Mouse (Mus musculus) lung, embryonic 15.5 days (tissue): ENCODE data around the gene Gm49403. TPM values are rescaled to one million over a fixed set of nuclear protein-coding genes. Genes with fewer than 3 reads are reported as not detected.
"Not testable (repeated sequence)": the region's sequence is repeated elsewhere in the genome, so short reads cannot be mapped to it uniquely, and the experiment has no call there.

Source experiments
- ATAC-seq: fragments of 200-750 bp; cut with Nextera tagmentation; 2 replicates; pipeline ENCODE4 v1.8.0; 2017; ENCODE audit warnings: moderate number of reproducible peaks, borderline replicate concordance; ENCODE audit not compliant: low FRiP score, low TSS enrichment; ENCODE audit errors: extremely low read depth
- H3K27ac ChIP-seq: fragments of 300-500 bp; sonication (generic); 2 replicates; pipeline ENCODE4 v1.5.1; 2015; ENCODE audit warnings: moderate library complexity, mild to moderate bottlenecking, inconsistent platforms
- H3K27me3 ChIP-seq: fragments of 300-500 bp; sonication (generic); 2 replicates; pipeline ENCODE4 v1.6.1; 2015; ENCODE audit warnings: inconsistent platforms
- H3K36me3 ChIP-seq: fragments of 300-500 bp; sonication (generic); 2 replicates; pipeline ENCODE4 v1.6.1; 2015; ENCODE audit warnings: inconsistent platforms
- H3K4me1 ChIP-seq: fragments of 300-500 bp; sonication (generic); 2 replicates; pipeline ENCODE4 v1.6.1; 2015; ENCODE audit warnings: inconsistent platforms
- H3K4me2 ChIP-seq: fragments of 300-500 bp; sonication (generic); 2 replicates; pipeline ENCODE4 v1.6.1; 2015; ENCODE audit warnings: inconsistent platforms, mild to moderate bottlenecking, moderate library complexity
- H3K4me3 ChIP-seq: fragments of 300-500 bp; sonication (generic); 2 replicates; pipeline ENCODE4 v1.5.1; 2015; ENCODE audit warnings: mild to moderate bottlenecking, inconsistent platforms
- H3K9ac ChIP-seq: fragments of 300-500 bp; sonication (generic); 2 replicates; pipeline ENCODE4 v1.6.1; 2015; ENCODE audit warnings: inconsistent platforms
- H3K9me3 ChIP-seq: fragments of 300-500 bp; sonication (generic); 2 replicates; pipeline ENCODE4 v1.6.1; 2016; ENCODE audit warnings: inconsistent platforms
- WGBS: fragments of 180-500 bp; shearing (Covaris S2); methylation state at CpG from one replicate; pipeline ENCODE4 v1.1.7; 2015; 5-methylcytosine and 5-hydroxymethylcytosine counted together
- polyA plus RNA-seq: library from polyadenylated mRNA; unstranded; fragments of >200 nt; fragmentation: Nextera tagmentation; extraction: Ambion mirVana; gene quantifications from 2 replicates; pipeline ENCODE4 v1.2.1, GENCODE M21; 2015

Gene Gm49403
- polyA plus RNA-seq: not detected in 2 replicates

- no peak for ATAC-seq
- WGBS: 77% methylated on average over 3 of the region's 3 CpGs
- Histone ChIP-seq H3K4me2 (no peak within 1 kb of the TSS), H3K27me3 (no peaks in the 10 kb centered on the region), H3K36me3 (no peaks in the 10 kb centered on the region), H3K4me3 (no peak within 1 kb of the TSS), H3K27ac (no peak within 1 kb of the TSS), H3K9ac (no peak within 1 kb of the TSS), H3K4me1 (peaks cover 20% of the 10 kb centered on the region), H3K9me3 (no peaks in the 10 kb centered on the region)
These were observed at the start of gene Gm49403, which contains the start of gene Lbhd1 for GRCm38 (mm10) chr19:8883616-8884015. TSS of gene Gm49403 (plus strand) at chr19:8883930. TSS of gene Lbhd1 (plus strand) at chr19:8883732.

GRCm38 (mm10) chr19:8836327-8836726 is 47.4 kb upstream of the Gm49403 start:
- H3K9me3 ChIP-seq, H3K27ac ChIP-seq, H3K9ac ChIP-seq, H3K4me3 ChIP-seq, H3K4me2 ChIP-seq, H3K27me3 ChIP-seq, ATAC-seq: not testable (repeated sequence)
- 96% methylated on average over 10 of the region's 10 CpGs for WGBS
- Histone ChIP-seq H3K4me1 (peaks cover 23% of the 10 kb centered on the region), H3K36me3 (peaks cover 35% of the 10 kb centered on the region)

GRCm38 (mm10) chr19:8837251-8837791 is 46.4 kb upstream of the Gm49403 start, which contains the start of gene Bscl2:
TSS of gene Bscl2 (plus strand) at chr19:8837467.
- whole genome bisulfite sequencing: under 1% methylated on average over 37 of the region's 38 CpGs
- Histone ChIP-seq H3K9ac (peak within 1 kb of the TSS; percentile 72), H3K36me3 (peaks cover 26% of the 10 kb centered on the region), H3K4me3 (peak within 1 kb of the TSS; percentile 59), H3K4me1 (peaks cover 23% of the 10 kb centered on the region), H3K27me3 (no peaks in the 10 kb centered on the region), H3K9me3 (no peaks in the 10 kb centered on the region), H3K27ac (peak within 1 kb of the TSS; percentile 98), H3K4me2 (peak within 1 kb of the TSS; percentile 86)
- peak; percentile 79 for ATAC-seq

DNA sequence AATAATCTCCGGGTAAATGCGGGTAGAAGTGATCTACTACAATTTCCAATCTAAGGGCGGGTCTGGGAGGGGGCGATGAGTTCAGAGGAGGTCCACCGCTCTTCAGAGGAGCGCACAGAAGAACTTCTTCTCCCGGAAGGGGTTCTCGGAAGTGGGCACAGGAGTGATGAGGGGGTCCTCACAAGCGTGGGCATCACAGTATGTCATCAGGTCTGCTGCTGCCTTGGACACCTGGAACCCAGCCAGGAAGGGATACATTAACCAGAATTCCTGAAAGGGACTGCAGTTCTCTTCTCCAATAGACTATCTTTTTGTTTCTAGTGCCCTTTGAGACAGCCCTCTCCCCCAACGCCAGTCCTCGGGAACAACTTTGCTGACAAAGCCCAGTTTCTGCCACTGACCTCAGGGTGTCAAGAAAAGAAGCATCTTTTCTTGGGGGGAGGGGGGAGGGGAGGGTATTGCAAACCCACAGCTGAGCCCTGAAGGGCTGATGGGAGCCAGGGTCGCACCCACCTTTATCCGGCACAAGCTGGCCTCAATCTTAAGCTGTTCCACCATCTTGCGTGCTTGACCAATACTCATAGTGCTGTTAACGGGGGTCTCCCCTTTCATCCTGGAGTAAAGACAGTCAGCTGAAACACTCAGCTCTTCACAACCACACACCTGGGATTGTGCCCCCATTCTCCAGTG is 45.5 kb upstream of the Gm49403 start:
- peaks cover 23% of the 10 kb centered on the region for H3K4me1 ChIP-seq
- peak overlapping the region; percentile 98 for H3K27ac ChIP-seq
- peaks cover 23% of the 10 kb centered on the region for H3K36me3 ChIP-seq
- H3K9ac ChIP-seq: peak overlapping the region; percentile 72
- H3K27me3 ChIP-seq: no peaks in the 10 kb centered on the region
- peak; percentile 16; the same call in 1 of the 2 replicates for ATAC-seq
- peak overlapping the region; percentile 86 for H3K4me2 ChIP-seq
- WGBS: 15% methylated on average over 15 of the region's 15 CpGs
- peak overlapping the region; percentile 59 for H3K4me3 ChIP-seq
- H3K9me3 ChIP-seq: no peaks in the 10 kb centered on the region

GRCm38 (mm10) chr19:8839103-8839907 is 44.4 kb upstream of the Gm49403 start, which contains the start of gene Gng3:
TSS of gene Gng3 (minus strand) at chr19:8839194.
- 62% methylated on average over 11 of the region's 11 CpGs for WGBS
- Histone ChIP-seq H3K27ac (peak within 1 kb of the TSS; percentile 98), H3K9me3 (no peaks in the 10 kb centered on the region), H3K4me2 (peak within 1 kb of the TSS; percentile 86), H3K9ac (peak within 1 kb of the TSS; percentile 72), H3K4me3 (peak within 1 kb of the TSS; percentile 59), H3K27me3 (no peaks in the 10 kb centered on the region), H3K4me1 (peaks cover 23% of the 10 kb centered on the region), H3K36me3 (peaks cover 11% of the 10 kb centered on the region)
- no peak for ATAC-seq

DNA sequence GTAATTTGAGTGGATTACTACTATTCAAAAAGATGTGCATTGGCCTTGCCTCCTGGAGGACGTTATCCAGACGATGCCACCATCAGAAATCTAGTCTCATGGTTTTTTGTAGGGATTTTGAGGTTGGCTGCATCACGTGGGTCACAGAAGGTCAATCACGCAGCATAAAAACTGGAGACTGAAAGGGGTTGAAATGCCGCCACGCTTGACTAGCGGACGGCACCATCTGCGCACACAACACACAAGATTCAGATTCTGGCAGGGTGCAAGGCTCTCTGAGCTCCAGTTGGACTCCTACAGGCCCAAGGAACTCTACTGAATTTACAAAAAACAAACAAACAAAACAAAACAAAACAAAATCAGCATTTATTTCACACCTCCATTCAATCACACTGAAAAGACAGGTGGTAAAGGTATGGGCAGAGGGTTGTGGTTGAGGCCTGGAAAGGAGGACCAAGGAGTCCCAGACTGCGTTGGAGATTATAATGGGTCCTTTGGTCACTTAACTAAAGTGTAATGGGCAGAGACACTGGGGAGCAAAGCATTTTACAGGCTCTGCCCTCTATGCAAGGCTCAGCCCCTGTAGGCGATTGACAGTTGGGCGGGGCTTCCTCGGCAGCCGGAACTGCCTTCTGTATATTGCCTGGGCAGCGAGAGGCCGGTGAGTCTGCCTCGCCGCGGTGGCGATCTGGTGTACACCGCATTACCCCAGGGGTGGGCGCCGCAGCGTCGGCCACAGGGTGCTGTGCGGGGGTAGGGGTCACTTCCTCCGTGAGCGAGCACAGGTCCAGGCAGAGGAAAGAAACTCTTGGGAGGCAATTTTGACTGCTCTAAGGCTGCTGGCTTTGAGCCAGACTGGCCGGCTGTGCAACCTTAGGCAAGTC is 43.6 kb upstream of the Gm49403 start:
- no peak overlapping the region for H3K27ac ChIP-seq
- no peaks in the 10 kb centered on the region for H3K9me3 ChIP-seq
- H3K36me3 ChIP-seq: 0 out of 2 replicates have a peak, but pooled peaks cover 5% of the 10 kb centered on the region
- H3K4me3 ChIP-seq: peak overlapping the region; percentile 53
- peaks cover 23% of the 10 kb centered on the region for H3K4me1 ChIP-seq
- ATAC-seq: peak; percentile 66; the same call in 1 of the 2 replicates
- peak overlapping the region; percentile 48 for H3K9ac ChIP-seq
- no peaks in the 10 kb centered on the region for H3K27me3 ChIP-seq
- WGBS: 27% methylated on average over 29 of the region's 29 CpGs
- peak overlapping the region; percentile 81 for H3K4me2 ChIP-seq

DNA sequence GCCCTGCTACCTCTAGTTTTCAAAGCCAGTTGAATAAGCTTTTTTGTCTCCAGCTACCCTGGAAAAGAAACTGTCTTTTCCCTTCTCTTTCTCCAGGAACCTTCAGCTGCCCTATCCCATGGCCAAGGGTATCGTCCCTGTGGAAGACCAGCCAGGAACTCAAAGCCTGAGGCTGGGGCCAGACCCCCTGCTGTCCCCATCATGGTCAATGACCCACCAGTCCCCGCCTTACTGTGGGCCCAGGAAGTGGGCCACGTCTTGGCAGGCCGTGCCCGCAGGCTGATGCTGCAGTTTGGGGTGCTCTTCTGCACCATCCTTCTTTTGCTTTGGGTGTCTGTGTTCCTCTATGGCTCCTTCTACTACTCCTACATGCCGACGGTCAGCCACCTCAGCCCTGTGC is 42.7 kb upstream of the Gm49403 start:
- Histone ChIP-seq H3K4me3 (peak overlapping the region; percentile 53), H3K27me3 (no peaks in the 10 kb centered on the region), H3K9ac (peak overlapping the region; percentile 48), H3K27ac (no peak overlapping the region), H3K4me1 (peaks cover 23% of the 10 kb centered on the region), H3K36me3 (peaks cover 9% of the 10 kb centered on the region), H3K9me3 (no peaks in the 10 kb centered on the region), H3K4me2 (peak overlapping the region; percentile 81)
- 89% methylated on average over 7 of the region's 7 CpGs for WGBS
- ATAC-seq: no peak

- Histone ChIP-seq H3K36me3 (peaks cover 24% of the 10 kb centered on the region), H3K27me3 (no peaks in the 10 kb centered on the region), H3K27ac (no peak overlapping the region), H3K4me1 (peaks cover 23% of the 10 kb centered on the region), H3K4me2 (no peak overlapping the region), H3K9ac (no peak overlapping the region), H3K4me3 (no peak overlapping the region), H3K9me3 (no peaks in the 10 kb centered on the region)
- 83% methylated on average over 6 of the region's 6 CpGs for WGBS
- ATAC-seq: no peak
These were observed 40.8 kb upstream of the Gm49403 start for GRCm38 (mm10) chr19:8842961-8843360.

DNA sequence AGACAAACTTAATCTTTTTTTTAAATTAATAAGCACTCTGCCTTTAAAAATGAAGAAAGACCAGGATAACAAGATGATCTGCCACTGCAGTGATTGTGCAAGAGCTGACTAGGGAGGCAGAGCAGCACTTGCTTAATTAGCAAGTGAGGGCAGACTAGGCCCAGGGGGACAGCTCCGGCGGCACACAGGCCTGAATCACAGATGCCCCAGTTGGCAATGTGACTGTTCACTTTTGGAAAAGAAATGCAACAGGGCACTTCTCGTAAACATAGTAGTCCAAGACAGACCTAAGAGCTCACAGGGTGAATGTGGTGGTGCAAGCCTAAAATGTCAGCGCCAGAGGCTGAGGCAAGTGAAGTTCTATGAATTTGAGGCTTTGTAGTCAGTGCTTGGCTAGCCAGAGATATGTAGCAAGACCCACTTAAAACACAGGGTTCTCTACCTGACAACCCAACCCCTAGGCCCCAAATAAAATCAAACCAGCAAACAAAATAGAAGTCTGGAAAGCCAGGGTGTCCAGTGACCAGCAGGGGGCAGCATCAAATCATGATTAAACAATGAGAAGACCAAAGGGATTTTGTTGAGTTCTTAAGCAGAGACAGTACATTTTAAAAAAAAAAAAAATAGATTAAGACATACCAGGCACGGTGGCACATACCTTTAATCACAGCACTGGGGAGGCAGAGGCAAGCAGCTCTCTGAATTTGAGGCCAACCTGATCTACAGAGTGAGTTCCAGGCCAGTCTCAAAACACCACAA is 39.2 kb upstream of the Gm49403 start:
- no peak for ATAC-seq

GRCm38 (mm10) chr19:8848356-8848755 is 35.4 kb upstream of the Gm49403 start:
- Histone ChIP-seq H3K4me1 (peaks cover 12% of the 10 kb centered on the region), H3K9ac (no peak overlapping the region), H3K36me3 (peaks cover 22% of the 10 kb centered on the region), H3K9me3 (no peaks in the 10 kb centered on the region), H3K27me3 (no peaks in the 10 kb centered on the region), H3K4me3 (no peak overlapping the region), H3K4me2 (no peak overlapping the region), H3K27ac (no peak overlapping the region)
- ATAC-seq: no peak
- WGBS: 68% methylated on average over 5 of the region's 5 CpGs

More for the DNA sequence above, 39.2 kb upstream of the Gm49403 start:
- H3K4me2 ChIP-seq: no peak overlapping the region
- H3K27me3 ChIP-seq: no peaks in the 10 kb centered on the region
- H3K36me3 ChIP-seq: peaks cover 28% of the 10 kb centered on the region
- no peak overlapping the region for H3K27ac ChIP-seq
- no peak overlapping the region for H3K4me3 ChIP-seq
- peaks cover 10% of the 10 kb centered on the region for H3K4me1 ChIP-seq
- H3K9ac ChIP-seq: no peak overlapping the region
- WGBS: 60% methylated on average over 5 of the region's 5 CpGs
- H3K9me3 ChIP-seq: no peaks in the 10 kb centered on the region
